Mouse (Mus musculus) megakaryocyte progenitor cell, adult 5-6 weeks (primary cell): ENCODE results near the gene Astn1. TPM values are rescaled to one million over a fixed set of nuclear protein-coding genes. Genes with fewer than 3 reads are reported as not detected.

Source experiments
- ATAC-seq: replicated peaks from 2 replicates; pipeline ENCODE4 v1.8.0; 2016; ENCODE audit warnings: mild to moderate bottlenecking, moderate TSS enrichment, inconsistent platforms; ENCODE audit not compliant: poor library complexity
- total RNA-seq, 2 experiments: library from RNA; stranded (forward) in 1 of 2; stranded (reverse) in 1 of 2; fragments of 157-497, 149-512 nt in 1 of 2; fragments of 200-1000 nt in 1 of 2; gene quantifications; 2 replicates each; pipeline versions ENCODE4 v1.2.3 to v1.2.4; 2015 to 2017

Gene Astn1
- total RNA-seq, 2 experiments from 2014 or later = not detected

DNA sequence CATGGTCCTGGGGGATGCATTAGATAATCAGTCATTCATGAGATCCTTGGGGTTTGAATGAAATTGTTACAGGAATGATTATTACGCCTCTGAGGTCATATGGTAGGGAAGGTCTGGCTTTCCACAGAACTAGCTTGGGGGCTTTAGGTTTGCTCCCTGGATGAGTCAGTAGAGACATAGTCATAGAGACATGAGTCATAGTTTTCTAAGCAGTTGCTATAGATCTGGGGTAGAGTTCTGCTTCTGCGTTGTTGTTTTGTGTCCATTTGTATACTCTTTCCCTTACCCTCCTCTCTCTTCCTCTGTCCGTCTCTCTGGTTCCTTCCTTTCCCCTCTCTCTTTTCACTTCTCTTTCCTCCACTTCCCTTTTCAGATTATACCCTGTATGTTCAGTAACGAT is 243.5 kb downstream of the Astn1 start:
- no peak for ATAC-seq

DNA sequence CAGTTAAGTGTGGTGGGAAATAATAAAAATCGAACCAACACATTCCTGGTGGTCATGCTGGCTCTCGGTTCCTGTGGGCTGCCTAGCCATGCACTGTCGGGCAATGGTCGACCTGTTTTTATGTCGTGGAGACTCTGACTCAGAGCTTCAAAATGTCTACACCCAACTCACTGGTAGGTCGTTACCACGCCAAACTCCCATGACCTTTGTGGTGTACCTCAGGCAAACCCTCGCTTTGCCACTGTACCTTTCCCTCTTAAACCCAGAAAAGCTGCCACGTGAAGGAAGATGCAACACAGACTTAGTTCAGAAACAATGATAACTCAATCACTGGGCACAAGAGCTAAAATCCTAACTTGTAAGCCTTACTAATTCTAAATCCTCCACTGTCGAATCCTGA is 244.3 kb downstream of the Astn1 start:
- no peak for ATAC-seq

DNA sequence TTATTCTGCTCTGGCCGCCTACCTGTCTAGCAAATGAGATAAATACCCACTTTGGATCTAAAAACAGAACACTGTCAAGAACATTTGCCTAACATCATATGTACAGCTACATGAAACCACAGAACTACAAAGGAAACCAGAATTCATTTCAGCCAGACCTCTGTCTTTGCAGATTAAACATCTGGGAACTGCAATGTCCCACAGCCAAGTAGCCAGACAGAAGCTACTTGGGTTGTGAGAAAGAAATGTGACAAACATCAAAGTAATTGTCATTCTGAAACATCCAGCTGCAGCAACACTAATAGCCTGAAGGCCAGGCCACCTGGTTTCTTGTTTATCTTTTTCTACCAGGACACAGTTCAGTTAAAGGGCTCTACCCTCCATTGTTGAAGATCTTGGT is 245.1 kb downstream of the Astn1 start:
- ATAC-seq = no peak

DNA sequence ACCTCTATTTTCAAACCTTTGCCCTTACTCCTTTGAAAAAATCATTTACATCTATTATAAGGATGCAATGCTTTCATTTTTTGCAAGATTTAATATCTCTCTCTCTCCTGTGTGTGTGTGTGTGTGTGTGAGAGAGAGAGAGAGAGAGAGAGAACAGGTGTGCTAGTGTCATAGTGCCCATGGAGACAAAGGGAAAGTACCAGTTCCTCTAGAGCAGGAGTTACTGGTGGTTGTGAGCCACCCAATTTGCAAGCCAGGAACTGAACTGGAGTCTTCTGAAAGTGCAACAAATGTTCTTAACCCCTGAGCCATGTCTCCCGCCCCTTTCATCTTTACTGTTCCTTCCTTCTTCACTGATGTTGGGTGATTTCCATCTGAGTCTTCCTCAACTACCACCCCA is 253.1 kb downstream of the Astn1 start:
- no peak for ATAC-seq

DNA sequence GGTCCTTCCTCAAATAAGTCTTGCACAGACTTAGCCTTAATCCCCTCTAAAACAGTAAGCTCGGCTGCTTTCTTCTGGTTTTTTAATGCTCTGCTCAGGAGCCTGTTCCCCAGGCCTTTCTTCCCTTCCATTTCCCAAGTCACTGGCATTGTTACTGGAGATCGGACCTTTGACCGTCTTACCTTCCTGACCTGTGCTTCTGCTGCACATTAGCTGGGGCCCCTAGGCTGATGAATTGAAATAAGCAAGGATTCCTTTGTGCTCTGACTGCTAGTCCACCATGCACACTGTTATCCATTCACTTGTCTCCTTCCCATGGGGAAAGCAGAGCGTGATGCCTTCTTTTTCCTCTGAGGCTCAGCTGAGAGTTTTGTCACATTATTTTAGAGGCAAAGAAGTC is 255.9 kb downstream of the Astn1 start:
- ATAC-seq = no peak

DNA sequence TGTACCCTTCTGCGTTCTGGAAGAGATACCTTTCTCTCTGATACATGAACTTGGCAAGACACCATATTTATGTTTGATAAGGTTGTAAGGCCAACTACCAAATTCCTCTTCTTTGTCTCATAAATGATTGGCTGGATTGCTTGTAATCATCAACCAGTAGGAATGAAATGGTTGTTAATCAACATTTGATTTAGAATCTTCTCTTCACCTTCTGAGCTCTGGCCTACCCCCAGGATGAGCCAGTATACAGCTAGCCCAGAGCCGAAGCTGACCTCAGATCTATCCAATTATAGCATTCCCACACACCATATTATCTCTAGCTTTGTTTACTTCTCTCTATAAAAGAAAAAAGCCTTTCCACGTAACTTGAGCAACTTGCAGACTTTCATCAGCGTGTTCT is 270.9 kb downstream of the Astn1 start:
- no peak for ATAC-seq

DNA sequence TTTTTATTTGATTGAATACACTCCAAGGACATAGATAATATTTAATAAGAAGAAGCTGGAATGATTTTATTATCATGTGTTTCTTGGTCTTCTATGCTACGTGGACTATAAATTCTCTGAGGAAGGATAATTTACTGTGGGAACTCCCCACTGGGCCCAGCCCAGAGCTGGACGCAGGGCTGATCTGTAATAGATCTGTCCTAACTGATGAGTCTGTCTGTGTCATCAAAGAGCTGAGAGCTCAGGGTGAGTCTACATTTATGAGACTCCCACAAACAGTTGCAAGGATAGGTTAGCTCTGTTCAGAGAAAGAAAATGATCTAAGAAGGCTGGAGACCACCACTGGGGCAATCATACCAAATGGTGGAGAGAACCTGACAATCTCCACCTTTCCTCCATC is 271.4 kb downstream of the Astn1 start:
- ATAC-seq = no peak

DNA sequence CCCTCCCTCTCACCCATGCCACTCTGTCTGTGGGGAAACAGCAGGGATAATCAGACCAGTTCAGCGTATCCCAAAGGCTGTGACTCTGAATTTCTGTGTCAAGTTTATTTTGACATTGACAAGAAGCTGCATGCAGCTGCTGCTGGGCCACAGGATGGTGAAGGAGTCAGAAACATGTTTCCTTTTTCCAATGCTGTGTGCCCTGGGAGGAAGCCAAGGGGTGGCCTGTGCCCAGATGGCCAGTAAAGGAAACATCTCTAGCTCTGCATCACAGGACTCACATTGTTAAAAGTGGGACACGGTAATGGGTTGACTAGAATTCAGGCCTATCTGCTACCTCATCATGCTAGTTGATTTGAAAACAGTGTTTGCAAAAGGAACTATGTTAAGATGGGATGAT is 279.2 kb downstream of the Astn1 start:
- no peak for ATAC-seq

DNA sequence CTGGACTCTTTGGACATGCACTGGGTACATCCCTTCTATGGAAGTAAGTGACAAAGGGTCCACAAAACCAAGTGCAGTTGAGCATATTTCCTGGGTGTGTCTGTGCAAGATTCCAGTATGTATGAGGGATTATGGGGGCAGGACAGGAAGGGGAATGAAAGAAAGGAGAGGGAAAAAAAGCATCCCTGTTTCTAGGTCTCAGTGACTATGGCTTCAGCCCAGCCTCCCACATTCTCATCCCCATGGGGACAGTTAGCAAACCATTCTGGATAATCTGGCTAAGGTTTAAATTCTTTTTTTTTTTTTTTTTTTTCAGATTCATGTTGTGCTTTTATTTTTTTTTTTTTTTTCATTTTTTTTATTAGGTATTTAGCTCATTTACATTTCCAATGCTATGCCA is 280.2 kb downstream of the Astn1 start:
- ATAC-seq = no peak

DNA sequence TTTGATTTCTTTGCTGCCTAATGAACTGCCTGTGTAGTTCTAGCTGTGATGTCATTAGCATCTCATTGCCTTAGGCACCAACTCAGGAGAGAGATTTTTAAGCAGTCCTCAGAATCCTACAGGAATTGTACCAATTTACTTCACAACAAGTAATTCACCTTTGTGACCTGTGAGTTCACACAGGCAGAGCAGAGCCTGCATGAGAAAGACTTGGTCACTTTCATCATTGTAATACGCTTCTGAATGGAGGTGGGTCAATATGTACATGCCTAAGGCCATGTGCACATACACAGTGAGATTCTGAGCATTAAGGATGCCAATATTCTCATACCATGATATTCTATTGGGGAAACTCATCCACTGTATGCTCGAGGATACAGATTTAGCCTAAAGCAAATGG is 290.7 kb downstream of the Astn1 start:
- ATAC-seq = no peak

DNA sequence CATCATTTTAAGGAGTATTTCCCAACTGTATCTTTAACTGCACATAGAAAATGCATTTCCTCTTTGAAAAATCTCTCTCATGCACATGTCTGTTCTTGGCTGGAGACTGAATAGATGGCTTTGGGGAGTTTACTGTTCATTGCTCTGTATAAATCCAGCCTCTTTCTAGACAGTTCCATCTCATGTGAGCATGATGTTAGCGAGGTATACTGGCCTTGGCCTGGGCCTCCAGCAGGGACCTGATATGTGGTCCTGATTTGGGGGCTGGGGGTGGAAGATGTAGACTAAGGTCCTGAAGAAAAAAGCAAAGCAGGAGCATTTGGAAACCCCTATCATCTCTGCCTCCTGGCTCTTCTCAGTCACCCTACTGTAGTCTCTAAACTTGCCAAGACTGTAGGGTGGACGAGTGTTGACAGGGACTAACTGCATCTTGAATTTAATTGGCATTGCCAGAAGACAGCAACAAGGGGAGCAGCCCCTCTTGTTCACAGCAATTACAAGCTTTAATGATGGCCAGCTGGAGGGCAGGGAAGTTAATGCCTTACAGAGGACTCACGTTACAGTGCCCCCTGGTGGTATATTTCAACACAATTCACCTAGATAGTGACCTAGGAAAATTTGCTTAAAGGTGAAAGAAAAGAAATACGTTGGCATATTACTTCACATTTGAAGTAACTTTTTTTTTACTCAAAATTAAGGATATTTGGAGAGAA is 291.9 kb downstream of the Astn1 start:
- ATAC-seq = peak; percentile 84

DNA sequence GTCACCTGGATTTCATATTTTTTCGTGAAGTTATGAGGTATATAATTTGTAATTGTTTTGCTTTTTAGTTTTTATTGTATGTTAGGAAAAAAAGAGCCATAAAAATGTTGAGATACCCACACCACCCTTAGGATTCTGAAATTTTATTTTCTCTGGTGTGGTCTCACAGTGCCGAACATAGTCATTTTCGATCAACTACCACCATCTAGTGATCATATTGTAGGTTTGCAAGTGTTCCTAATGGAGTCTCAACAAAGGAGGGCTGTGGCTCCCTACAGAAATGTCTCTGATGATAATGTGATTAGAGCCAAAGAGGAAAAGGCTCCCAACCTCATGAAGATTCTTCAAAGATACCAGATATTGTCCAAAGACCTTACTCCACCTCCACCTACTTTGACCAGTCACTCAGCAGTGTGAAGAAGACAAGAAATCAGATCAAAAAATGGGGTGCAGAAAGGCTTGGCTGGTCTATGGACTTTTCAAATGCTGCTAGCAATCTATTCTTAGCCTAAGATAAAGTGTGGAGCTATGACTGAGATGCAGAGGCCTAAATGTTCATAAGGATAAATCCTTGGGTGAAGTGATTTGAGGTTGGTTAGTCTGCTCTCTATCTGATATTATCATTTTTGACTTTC is 292.6 kb downstream of the Astn1 start:
- ATAC-seq = peak; percentile 94

DNA sequence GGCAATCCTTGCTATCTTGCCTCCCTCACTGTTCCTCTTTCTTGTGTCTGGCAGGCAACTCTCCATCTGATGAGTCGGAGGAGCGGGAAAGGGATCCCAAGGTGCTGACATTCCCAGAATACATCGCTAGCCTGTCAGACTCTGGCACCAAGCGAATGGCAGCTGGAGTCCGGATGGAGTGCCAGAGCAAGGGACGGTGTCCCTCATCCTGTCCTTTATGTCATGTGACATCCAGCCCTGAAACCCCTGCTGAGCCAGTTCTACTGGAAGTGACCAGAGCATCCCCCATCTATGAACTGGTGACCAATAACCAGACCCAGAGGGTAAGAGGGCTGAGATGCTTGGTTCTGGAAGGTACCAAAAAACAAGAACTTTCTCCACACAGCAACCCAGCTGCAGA is 294.9 kb downstream of the Astn1 start:
- ATAC-seq = no peak

DNA sequence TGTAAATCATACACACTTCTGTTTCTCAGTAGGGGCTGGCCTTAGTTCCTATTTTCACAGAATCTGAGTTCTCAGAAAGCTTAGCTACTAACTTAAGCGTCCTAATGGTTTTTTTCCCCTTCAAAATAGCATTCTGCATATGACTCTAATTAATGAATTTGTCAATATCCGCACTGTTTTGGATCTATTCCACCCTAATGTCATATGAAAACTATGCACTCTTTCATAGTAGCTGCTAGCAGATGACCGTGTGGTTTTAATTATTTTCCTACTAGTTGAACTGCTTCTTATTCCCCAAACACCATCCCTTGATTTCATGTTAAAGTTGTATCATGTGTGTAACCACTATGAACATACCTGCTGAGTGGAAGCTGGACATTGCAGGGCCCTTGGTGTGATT is 303.9 kb downstream of the Astn1 start:
- no peak for ATAC-seq

DNA sequence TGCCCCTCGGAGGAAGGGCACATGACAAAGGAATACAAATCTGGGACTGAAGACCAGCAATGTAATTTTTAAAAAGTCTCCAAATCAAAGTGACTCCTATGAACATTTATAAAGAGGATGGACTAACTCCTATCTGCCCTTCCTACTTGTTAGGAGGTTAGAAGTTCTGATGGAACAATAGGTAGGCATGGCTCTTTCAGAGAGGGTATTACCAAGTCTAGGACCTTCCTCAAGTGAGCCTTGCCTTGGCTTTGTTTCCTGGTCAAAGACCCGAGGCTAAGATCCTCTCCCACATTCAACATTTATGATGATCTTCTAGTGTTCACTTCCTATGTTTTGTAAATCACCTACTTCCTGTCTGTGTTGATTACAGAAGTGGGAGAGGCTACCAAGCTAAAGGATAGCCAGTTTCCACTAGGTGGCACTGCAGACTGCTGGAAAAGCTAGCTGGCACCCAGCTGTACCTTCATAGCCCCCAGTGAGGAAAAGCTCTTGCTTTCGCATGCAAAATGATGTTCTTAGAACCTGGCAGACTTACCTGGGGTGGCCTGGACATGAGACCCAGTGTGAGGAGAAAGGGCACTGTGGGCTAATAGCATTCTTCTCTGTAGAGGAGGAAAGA is 308.0 kb downstream of the Astn1 start:
- peak; percentile 99 for ATAC-seq

DNA sequence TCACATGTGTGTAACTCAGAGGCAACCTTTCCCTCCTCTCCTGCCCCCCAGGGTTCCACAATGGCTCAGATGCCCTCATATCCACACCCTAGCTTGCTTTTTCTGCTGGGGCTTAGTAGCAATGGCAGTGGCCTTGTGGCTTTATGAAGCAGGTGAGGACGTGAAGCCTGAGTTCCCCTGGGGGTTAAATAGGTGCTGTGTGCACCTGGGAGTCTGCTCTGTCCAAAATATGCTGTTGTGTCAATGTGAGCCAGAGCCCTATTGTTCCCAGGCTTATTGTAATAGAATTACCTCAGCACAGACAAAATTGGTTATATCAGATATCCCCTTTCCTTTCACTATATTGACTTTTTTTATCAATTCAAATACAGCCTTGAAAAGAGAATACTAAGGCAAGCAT is 325.7 kb downstream of the Astn1 start:
- no peak for ATAC-seq

DNA sequence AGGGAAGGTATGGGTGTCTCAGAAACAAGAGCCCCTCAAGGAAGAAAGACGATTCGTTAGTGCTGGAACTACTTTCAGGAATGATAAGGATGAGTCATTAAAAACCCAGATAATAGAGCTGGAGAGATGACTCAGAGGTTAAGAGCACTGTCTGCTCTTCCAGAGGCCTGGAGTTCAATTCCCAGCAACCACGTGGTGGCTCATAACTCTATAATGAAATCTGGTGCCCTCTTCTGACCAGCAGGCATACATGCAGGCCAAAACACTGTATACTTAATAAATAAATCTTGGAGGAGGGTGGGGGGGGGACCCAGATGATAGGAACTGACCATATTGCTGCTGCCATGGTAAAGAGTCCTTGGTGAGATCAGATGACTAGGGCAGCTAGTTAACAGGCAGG is 335.4 kb downstream of the Astn1 start:
- peak; percentile 26; the same call in 1 of the 2 replicates for ATAC-seq

DNA sequence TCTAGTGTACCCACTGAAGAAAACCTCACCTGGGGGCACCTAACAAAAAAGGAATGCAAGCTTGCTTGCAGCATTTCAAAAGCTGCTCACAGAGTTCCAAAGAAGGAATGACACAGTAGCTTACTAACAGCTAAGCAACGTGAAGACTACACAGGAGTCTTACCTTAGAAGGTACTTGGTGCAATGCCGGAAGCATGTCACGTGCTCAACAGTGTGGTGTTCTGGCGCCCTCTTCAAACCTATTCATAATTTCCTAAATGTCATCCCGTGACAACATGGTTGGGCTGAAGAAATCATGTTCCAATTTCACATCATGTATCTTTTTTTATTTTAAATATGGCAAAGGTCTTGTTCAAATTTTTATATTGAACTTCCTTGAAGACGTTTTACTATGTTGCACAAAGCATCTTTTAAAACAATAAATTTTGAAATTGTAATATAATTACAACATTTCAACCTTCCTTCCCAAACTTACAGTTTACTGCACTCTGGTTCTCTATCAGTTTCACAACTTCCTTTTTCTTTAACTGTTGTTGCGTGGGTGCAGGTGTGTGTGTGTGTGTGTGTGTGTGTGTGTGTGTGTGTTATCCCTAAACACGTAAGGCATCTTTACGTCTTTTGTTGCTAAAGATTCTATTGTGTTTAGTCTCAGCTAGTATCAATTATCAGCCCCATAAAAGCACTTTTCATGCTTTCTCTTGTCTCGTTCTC is 335.9 kb downstream of the Astn1 start:
- ATAC-seq = peak; percentile 72

DNA sequence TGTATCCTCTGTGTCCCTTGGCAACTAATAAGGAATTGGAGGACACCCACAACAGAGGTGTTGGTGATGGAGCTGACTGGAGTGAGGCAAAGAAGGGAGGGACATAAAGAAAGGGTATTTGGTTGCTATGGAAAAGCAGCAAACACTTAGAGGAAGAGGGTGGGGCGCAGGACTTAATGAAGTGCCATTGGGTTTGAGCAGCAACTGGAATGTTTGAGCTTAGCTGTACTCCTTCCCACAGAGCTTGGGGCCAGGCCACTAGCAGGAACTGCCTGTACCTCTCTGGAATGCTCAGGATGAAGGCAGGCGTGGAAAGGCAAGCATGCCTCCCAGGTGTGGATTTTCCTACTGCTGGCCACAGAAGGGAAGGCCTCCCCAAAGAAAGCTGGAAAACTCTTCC is 337.2 kb downstream of the Astn1 start:
- no peak for ATAC-seq

DNA sequence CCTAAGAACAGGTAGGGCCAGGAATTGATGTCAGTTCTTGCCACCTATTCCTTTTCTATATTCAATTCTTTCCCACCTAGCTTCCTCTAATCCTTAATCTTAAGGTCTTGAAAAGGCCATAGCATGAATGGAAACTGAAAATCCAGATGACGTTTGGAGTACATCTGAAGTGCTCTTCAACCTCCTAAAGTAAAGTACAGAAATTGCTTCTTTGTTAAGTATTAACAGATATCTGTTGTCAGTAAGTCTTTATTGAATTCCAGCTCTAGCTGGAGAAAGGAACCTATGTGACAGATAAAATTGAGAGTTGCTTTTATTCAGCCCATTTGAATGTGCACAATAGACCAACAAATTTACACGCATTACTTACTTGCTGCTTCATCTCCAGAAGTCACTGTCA is 338.1 kb downstream of the Astn1 start:
- no peak for ATAC-seq

DNA sequence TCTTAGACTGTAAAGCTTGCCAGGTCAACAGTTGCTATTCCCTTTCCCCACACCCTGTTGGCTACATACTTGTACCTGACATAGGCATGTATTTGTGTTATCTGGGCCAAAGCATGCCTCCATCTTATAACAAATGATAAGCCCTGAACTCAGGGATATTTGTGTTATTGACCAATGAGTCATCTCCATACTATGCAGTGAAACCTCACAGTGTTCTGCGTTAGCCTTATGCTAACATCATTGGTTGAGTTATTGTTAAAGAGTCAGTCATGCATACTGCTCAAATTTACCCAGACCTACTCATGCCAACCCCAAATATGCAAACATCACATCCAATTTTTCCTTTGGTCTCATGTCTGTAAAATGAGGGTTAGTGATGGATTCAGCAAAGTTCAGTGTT is 339.3 kb downstream of the Astn1 start:
- no peak for ATAC-seq
